ENCODE assay signal across 10 mouse cellular contexts in the genomic region with DNA sequence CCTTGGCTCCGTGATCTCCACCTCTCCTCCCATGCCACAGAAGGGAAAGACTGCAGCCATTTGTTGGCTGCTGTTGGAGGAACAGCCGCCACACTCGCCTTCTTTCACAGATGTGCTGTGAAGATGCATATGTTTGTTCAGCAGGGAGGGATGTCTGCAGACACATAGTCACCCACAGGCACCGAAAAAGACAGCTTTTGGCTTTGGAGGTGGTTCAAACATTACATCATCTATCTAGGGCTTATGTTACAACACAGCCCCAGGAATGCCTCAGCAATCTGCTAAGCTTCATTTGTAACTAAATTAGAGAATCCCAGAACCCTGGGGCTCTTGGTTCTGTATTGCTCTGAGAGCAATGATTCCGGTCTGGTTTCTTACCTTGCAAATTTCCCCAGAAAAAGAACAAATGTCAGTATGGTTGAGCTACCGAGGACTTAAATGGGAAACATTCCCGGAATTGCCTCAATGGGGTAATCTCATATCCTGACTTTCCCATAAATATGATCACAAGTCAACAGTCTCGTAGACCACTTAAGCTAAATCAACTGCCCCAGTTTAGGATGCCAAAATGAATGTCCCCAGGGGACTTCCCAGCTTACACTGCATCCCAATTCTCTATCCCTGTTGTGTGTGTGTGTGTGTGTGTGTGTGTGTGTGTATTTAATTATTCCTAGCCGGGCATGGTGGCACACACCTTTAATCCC. TPM values are rescaled to one million over a fixed set of nuclear protein-coding genes. Genes with fewer than 3 reads are reported as not detected.
A peak's percentile ranks its signal among the peaks of the same experiment; 100 is the strongest.
DNase-seq lines count a peak whose midpoint lies in the region; ATAC-seq and TF ChIP-seq lines count a peak whose summit lies in the region.
"Had no signal": no experiment of that assay in that cellular context is flagged by ENCODE, and none has a peak within 500 bp of the region (broad histone marks: within the 10 kb centered on the region; RNA-seq: fewer than 3 reads in every experiment).

No protein-coding gene starts in this region.

- H3K4me2 ChIP-seq in liver, postnatal 0 days (ENCODE audit: low read depth, low read length), result no peak overlapping the region

- 50% methylated on average over 9 of the region's 9 CpGs for WGBS in heart, adult 2 months
- WGBS in liver, postnatal 0 days (ENCODE audit: insufficient replicate concordance), result 66% methylated on average over 9 of the region's 9 CpGs

- intact Hi-C loops in heart, adult 2 months (cut with DNase I), result no loop called here
- intact Hi-C loops in heart, postnatal 14 days (cut with DNase I), result no loop called here
- intact Hi-C loops in left cerebral cortex, postnatal 14 days (cut with DNase I), result loop anchor here (2.0 kb wide), 1 partner anchor 128 kb away; no protein-coding TSS in a partner anchor

- H3K27me3 ChIP-seq in heart, adult 2 months (ENCODE audit: control insufficient read depth, insufficient read depth, low read length), result peaks cover 1% of the 10 kb centered on the region; the same call in 1 of the 2 replicates
- H3K27me3 ChIP-seq in liver, postnatal 0 days (ENCODE audit: insufficient read depth, low read length), result peaks cover 10% of the 10 kb centered on the region

- ATAC-seq in frontal cortex, adult (ENCODE audit: low TSS enrichment), result peak; percentile 96
- ATAC-seq in liver, postnatal 0 days, result no peak

- no peak overlapping the region; the same call in 1 of the 2 replicates for H3K9ac ChIP-seq in heart, adult 2 months (ENCODE audit: low read depth, low read length)
- H3K9ac ChIP-seq in liver, postnatal 0 days (replicated peaks), result no peak overlapping the region

- no peak overlapping the region for H3K4me3 ChIP-seq in heart, adult 2 months
- no peak overlapping the region for H3K4me3 ChIP-seq in liver, postnatal 0 days (ENCODE audit: low read depth, low read length)
- H3K4me3 ChIP-seq: megakaryocyte, embryonic 14.5 days had no signal

- peak overlapping the region; percentile 45; the same call in 1 of the 2 replicates for H3K27ac ChIP-seq in heart, adult 2 months
- no peak overlapping the region for H3K27ac ChIP-seq in liver, postnatal 0 days (ENCODE audit: low read depth)

- peaks cover 4% of the 10 kb centered on the region for H3K4me1 ChIP-seq in heart, adult 2 months (ENCODE audit: control insufficient read depth, insufficient read depth, low read length)
- peaks cover 2% of the 10 kb centered on the region for H3K4me1 ChIP-seq in liver, postnatal 0 days (ENCODE audit: insufficient read depth)

- H3K79me2 ChIP-seq in heart, adult 2 months (replicated peaks; ENCODE audit: control insufficient read depth, insufficient read depth, low read length), result no peaks in the 10 kb centered on the region

- peak in 1 of 2 experiments; percentile 27 for DNase-seq in heart, adult 2 months
- DNase-seq in heart, postnatal 14 days, result no peak
- DNase-seq in MN1 (ENCODE audit: low spot score), result peak; percentile 95
- DNase-seq in left cerebral cortex, postnatal 14 days (ENCODE audit: low spot score in 2 of 2), result peak; percentile 62 to 91
- DNase-seq in spleen, postnatal 36 days (ENCODE audit: low spot score in 2 of 2), result no peak
- no peak for DNase-seq in embryo, embryonic 10 days (ENCODE audit: low spot score)
- no peak for DNase-seq in liver, postnatal 0 days

- no peak for TF ChIP-seq POLR2A in heart, adult 2 months (IDR thresholded peaks at IDR 0.05; ENCODE audit: insufficient read depth, low read depth, low read length)

- H3K36me3 ChIP-seq in heart, adult 2 months (ENCODE audit: control insufficient read depth, insufficient read depth, low read length), result no peaks in the 10 kb centered on the region
- H3K36me3 ChIP-seq in liver, postnatal 0 days (replicated peaks; ENCODE audit: insufficient read depth, low read length), result no peaks in the 10 kb centered on the region
- H3K36me3 ChIP-seq: G1E had no signal

- no peak for TF ChIP-seq EP300 in heart, adult 2 months (IDR thresholded peaks at IDR 0.05; ENCODE audit: insufficient read depth, low read depth, low read length)
- TF ChIP-seq EP300 in liver, postnatal 0 days (IDR thresholded peaks at IDR 0.05; ENCODE audit: low read depth), result no peak

- TF ChIP-seq CTCF in heart, adult 2 months (IDR thresholded peaks at IDR 0.05), result no peak
- no peak for TF ChIP-seq CTCF in liver, postnatal 0 days (IDR thresholded peaks at IDR 0.05; ENCODE audit: low read depth)

- H3K9me3 ChIP-seq in liver, postnatal 0 days (ENCODE audit: low read length), result no peaks in the 10 kb centered on the region
- H3K9me3 ChIP-seq: G1E had no signal

RNA-seq across cellular contexts. Expression of a gene that starts 5.5 kb away (rescaled TPM):
- total RNA-seq in heart, adult 2 months (2021), result 10 to 100 TPM in 1 of 2 experiments, 1 to 10 TPM in 1; 9.3 to 11.8 TPM
- 1.6 and 2.5 TPM in 2 replicates for polyA plus RNA-seq in heart, adult 2 months (2012; rRNA removed)
- total RNA-seq in heart, postnatal 14 days (2021), result 10 to 100 TPM in 1 of 2 experiments, 1 to 10 TPM in 1; 6.9 to 10.7 TPM
- total RNA-seq in left cerebral cortex, postnatal 14 days (2021), result 1 to 10 TPM; 2.8 to 6.2 TPM
- polyA plus RNA-seq in liver, postnatal 0 days (2015; fragmentation: Nextera tagmentation; extraction: Ambion mirVana), result 0.34 and 0.45 TPM in 2 replicates
- polyA plus RNA-seq: G1E had no signal

Comparison
In these comparisons a context has a peak if more than half of its experiments do, and no peak if none do; other contexts are left out.
1. DNase-seq: peak in MN1 (single experiment) and left cerebral cortex, postnatal 14 days (2 of 2); none in heart, postnatal 14 days (0 of 2), spleen, postnatal 36 days (0 of 2), embryo, embryonic 10 days (single experiment) and liver, postnatal 0 days (single experiment).